Mouse (Mus musculus) liver, postnatal 0 days (tissue): ENCODE measurements around the gene Spc24. TPM values are rescaled to one million over a fixed set of nuclear protein-coding genes. Genes with fewer than 3 reads are reported as not detected.

Source experiments
- ATAC-seq: fragments of 200-750 bp; cut with Nextera tagmentation; 2 replicates; pipeline ENCODE4 v1.8.0; 2017; ENCODE audit warnings: mild to moderate bottlenecking, moderate library complexity
- DNase-seq: peaks from one replicate; pipeline ENCODE4 v3.0.0-alpha.2; 2016
- H3K27ac ChIP-seq: fragments of 300-500 bp; sonication (generic); 2 replicates; pipeline ENCODE4 v1.5.1; 2014; ENCODE audit warnings: antibody characterized with exemption, moderate library complexity, mild to moderate bottlenecking, low read depth
- H3K27me3 ChIP-seq: fragments of 300-500 bp; sonication (generic); 2 replicates; pipeline ENCODE4 v1.6.1; 2014; ENCODE audit warnings: low read length, control low read depth, mixed read lengths; ENCODE audit not compliant: insufficient read depth
- H3K36me3 ChIP-seq: fragments of 300-500 bp; sonication (generic); replicated peaks from 2 replicates; pipeline ENCODE4 v1.6.1; 2014; ENCODE audit warnings: mild to moderate bottlenecking, control low read depth, low read length, moderate library complexity, mixed read lengths; ENCODE audit not compliant: insufficient read depth
- H3K4me1 ChIP-seq: fragments of 300-500 bp; sonication (generic); 2 replicates; pipeline ENCODE4 v1.6.1; 2014; ENCODE audit warnings: antibody characterized with exemption, mild to moderate bottlenecking, control low read depth; ENCODE audit not compliant: insufficient read depth
- H3K4me2 ChIP-seq: fragments of 300-500 bp; sonication (generic); 2 replicates; pipeline ENCODE4 v1.6.1; 2014; ENCODE audit warnings: low read depth, mild to moderate bottlenecking, low read length, moderate library complexity, mixed read lengths
- H3K4me3 ChIP-seq: fragments of 300-500 bp; sonication (generic); 2 replicates; pipeline ENCODE4 v1.5.1; 2014; ENCODE audit warnings: low read depth, low read length
- H3K9ac ChIP-seq: fragments of 300-500 bp; sonication (generic); replicated peaks from 2 replicates; pipeline ENCODE4 v1.6.1; 2014; ENCODE audit warnings: mild to moderate bottlenecking, moderate library complexity
- H3K9me3 ChIP-seq: fragments of 300-500 bp; sonication (generic); 2 replicates; pipeline ENCODE4 v1.6.1; 2016; ENCODE audit warnings: mild to moderate bottlenecking, control low read depth, low read length, mixed read lengths
- CTCF ChIP-seq: sonication (generic); IDR thresholded peaks from 2 replicates; pipeline ENCODE4 v1.5.1; 2016; ENCODE audit warnings: antibody characterized with exemption, low read depth
- EP300 ChIP-seq: IDR thresholded peaks from 2 replicates; pipeline ENCODE4 v1.6.1; 2016; ENCODE audit warnings: antibody characterized with exemption, low read depth, mild to moderate bottlenecking
- WGBS: fragments of 180-500 bp; shearing (Covaris S2); extraction: QIAGEN DNeasy Blood & Tissue Kit; methylation state at CpG from one replicate; pipeline ENCODE4 v1.1.7; 2014; ENCODE audit not compliant: insufficient replicate concordance; 5-methylcytosine and 5-hydroxymethylcytosine counted together
- polyA plus RNA-seq: library from polyadenylated mRNA; unstranded; fragments of >200 nt; fragmentation: Nextera tagmentation; extraction: Ambion mirVana; gene quantifications from 2 replicates; pipeline ENCODE4 v1.2.1, GENCODE M21; 2015

Spc24 gene
- polyA plus RNA-seq: 38.4 and 41.4 TPM in 2 replicates

- Histone ChIP-seq H3K4me1 (peaks cover 32% of the 10 kb centered on the region), H3K9ac (peak within 1 kb of the TSS; percentile 82), H3K36me3 (peaks cover 9% of the 10 kb centered on the region), H3K9me3 (no peaks in the 10 kb centered on the region), H3K27ac (peak within 1 kb of the TSS; percentile 81), H3K4me3 (peak within 1 kb of the TSS; percentile 90), H3K4me2 (peak within 1 kb of the TSS; percentile 89), H3K27me3 (no peaks in the 10 kb centered on the region)
- peak; percentile 96 for DNase-seq
- TF ChIP-seq EP300 (no peak), CTCF (peak; percentile 72)
- WGBS: under 1% methylated on average over 48 of the region's 54 CpGs
- ATAC-seq: peak; percentile 95
These were observed at the start of gene Spc24 for GRCm38 (mm10) chr9:21760155-21761088. Gene Spc24, minus strand, starts transcription at chr9:21760303.

GRCm38 (mm10) chr9:21808561-21808960 lies 48.5 kb upstream of the Spc24 start:
- TF ChIP-seq EP300 (no peak), CTCF (peak; percentile 58)
- Histone ChIP-seq H3K4me2 (no peak overlapping the region), H3K9ac (no peak overlapping the region), H3K36me3 (0 out of 2 replicates have a peak, but pooled peaks cover 2% of the 10 kb centered on the region), H3K9me3 (no peaks in the 10 kb centered on the region), H3K4me3 (no peak overlapping the region), H3K4me1 (peaks cover 19% of the 10 kb centered on the region; the same call in 1 of the 2 replicates), H3K27ac (no peak overlapping the region; the same call in 1 of the 2 replicates), H3K27me3 (no peaks in the 10 kb centered on the region)
- WGBS: 53% methylated on average over 3 of the region's 3 CpGs
- ATAC-seq: no peak
- DNase-seq: peak; percentile 56

GRCm38 (mm10) chr9:21806976-21807375 lies 46.9 kb upstream of the Spc24 start:
- peak; percentile 52 for ATAC-seq
- WGBS: 68% methylated on average over 11 of the region's 11 CpGs

GRCm38 (mm10) chr9:21806363-21806762 lies 46.3 kb upstream of the Spc24 start:
- WGBS: 15% methylated on average over 3 of the region's 3 CpGs
- H3K4me2 ChIP-seq: no peak overlapping the region

More at GRCm38 (mm10) chr9:21806976-21807375, 46.9 kb upstream of the Spc24 start:
- no peak for DNase-seq
- no peaks in the 10 kb centered on the region for H3K36me3 ChIP-seq
- TF ChIP-seq EP300 (no peak), CTCF (peak; percentile 10; the same call in 1 of the 2 replicates)
- no peak overlapping the region for H3K4me2 ChIP-seq
- peaks cover 19% of the 10 kb centered on the region; the same call in 1 of the 2 replicates for H3K4me1 ChIP-seq
- no peaks in the 10 kb centered on the region for H3K9me3 ChIP-seq
- peak overlapping the region; percentile 90 for H3K27ac ChIP-seq
- no peak overlapping the region for H3K4me3 ChIP-seq
- no peak overlapping the region for H3K9ac ChIP-seq
- H3K27me3 ChIP-seq: no peaks in the 10 kb centered on the region

GRCm38 (mm10) chr9:21803986-21804644 lies 44.0 kb upstream of the Spc24 start:
- no peaks in the 10 kb centered on the region for H3K36me3 ChIP-seq
- no peak overlapping the region for H3K4me2 ChIP-seq
- ATAC-seq (peak; percentile 43), DNase-seq (peak; percentile 87)
- no peaks in the 10 kb centered on the region for H3K9me3 ChIP-seq
- no peak overlapping the region for H3K27ac ChIP-seq
- no peaks in the 10 kb centered on the region for H3K27me3 ChIP-seq
- H3K9ac ChIP-seq: no peak overlapping the region
- TF ChIP-seq CTCF (peak; percentile 96), EP300 (no peak)
- peaks cover 19% of the 10 kb centered on the region; the same call in 1 of the 2 replicates for H3K4me1 ChIP-seq
- 36% methylated on average over 13 of the region's 13 CpGs for WGBS
- no peak overlapping the region for H3K4me3 ChIP-seq

More at GRCm38 (mm10) chr9:21806363-21806762, 46.3 kb upstream of the Spc24 start:
- peak; percentile 87 for ATAC-seq
- Histone ChIP-seq H3K4me3 (no peak overlapping the region), H3K4me1 (peaks cover 19% of the 10 kb centered on the region; the same call in 1 of the 2 replicates), H3K9ac (no peak overlapping the region), H3K36me3 (no peaks in the 10 kb centered on the region), H3K27ac (peak overlapping the region; percentile 90), H3K9me3 (no peaks in the 10 kb centered on the region), H3K27me3 (no peaks in the 10 kb centered on the region)
- peak; percentile 46 for DNase-seq
- TF ChIP-seq EP300: peak; percentile 74
- TF ChIP-seq CTCF: no peak

GRCm38 (mm10) chr9:21801591-21801990 lies 41.5 kb upstream of the Spc24 start:
- Histone ChIP-seq H3K27me3 (no peaks in the 10 kb centered on the region), H3K4me1 (peaks cover 25% of the 10 kb centered on the region; the same call in 1 of the 2 replicates), H3K27ac (no peak overlapping the region), H3K4me3 (no peak overlapping the region), H3K9me3 (no peaks in the 10 kb centered on the region), H3K9ac (no peak overlapping the region), H3K4me2 (no peak overlapping the region), H3K36me3 (no peaks in the 10 kb centered on the region)
- DNase-seq (no peak), ATAC-seq (no peak)
- TF ChIP-seq EP300 (no peak), CTCF (no peak)
- WGBS: 81% methylated on average over 7 of the region's 7 CpGs
